Mouse (Mus musculus) urinary bladder, postnatal 25 days (tissue): ENCODE measurements at regions not wholly inside any gene's neighbourhood (a gene's known extent, or its start where the extent isn't known, plus 50 kb on each side); places are given as distances from the start of the nearest gene placed in this dataset.

ENCODE experiments used
- DNase-seq: peaks from one replicate; pipeline ENCODE4 v3.0.0; 2022; ENCODE audit warnings: low spot score

DNA sequence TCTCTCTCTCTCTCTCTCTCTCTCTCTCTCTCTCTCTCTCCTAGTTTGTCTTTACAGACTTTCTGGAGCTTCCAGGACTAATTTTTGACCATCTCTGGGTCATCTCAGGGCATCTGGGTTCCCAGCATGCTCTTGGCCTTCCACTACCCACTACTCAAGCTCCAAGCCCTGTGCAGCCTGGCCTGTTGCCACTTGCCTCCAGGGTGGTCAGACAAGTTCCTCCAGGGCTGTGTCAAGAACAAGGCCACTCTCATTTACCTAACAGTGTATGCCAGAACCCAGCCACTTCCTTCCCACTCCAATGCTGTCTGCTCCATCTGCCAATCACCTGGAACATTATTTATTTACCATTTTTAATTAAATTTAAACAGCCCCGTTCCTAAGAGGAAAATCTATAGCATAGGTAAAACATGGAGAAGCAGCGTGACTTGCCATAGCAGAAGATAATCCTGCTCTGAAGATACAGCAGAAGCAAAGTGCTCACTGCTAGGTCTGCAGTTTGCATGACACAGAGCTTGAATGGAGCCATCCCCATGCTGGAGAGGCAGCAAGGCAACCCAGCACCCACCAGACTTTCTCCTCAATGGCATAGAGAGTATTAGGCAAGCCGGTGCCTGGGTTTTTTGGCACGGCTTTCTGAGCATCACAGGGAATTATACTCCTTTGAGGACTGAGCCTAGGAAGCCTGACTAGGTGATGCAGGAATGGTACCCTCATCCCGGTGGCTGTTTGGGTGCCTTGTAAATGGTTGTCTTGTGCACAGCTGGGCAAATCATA is 54.0 kb downstream of the Foxi1 start:
- DNase-seq = peak; percentile 60

- DNase-seq = peak; percentile 78
These were observed 51.1 kb upstream of the 4930469K13Rik start for GRCm38 (mm10) chr11:34149370-34149976.
